Mouse (Mus musculus): Measurements from ENCODE around the gene Mtcl1. TPM values are rescaled to one million over a fixed set of nuclear protein-coding genes. Genes with fewer than 3 reads are reported as not detected.
A peak's percentile ranks its signal among the peaks of the same experiment; 100 is the strongest.

The Mtcl1 gene
- polyA plus RNA-seq, 1 experiment from 2014 or later = 14.3 TPM

DNA sequence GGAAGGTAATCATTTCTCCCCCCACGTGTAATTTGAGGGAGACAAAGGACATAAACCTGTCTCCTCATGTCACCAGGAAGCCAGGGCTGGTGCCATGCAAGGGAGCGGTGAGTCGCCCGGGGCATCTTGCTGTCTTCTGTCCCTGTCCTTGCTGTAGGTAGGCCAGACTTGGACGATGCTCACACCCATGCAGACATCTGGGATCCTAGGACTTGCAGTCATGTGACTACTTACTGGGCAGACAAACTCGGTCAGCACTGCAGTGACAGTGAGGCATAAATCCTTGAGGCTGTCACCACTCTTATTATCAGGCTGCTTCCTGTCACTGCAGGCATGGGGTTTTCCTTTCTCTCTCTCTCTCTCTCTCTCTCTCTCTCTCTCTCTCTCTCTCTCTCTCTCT is 107.9 kb downstream of the Mtcl1 start:
- no peak for DNase-seq
- no peak for ATAC-seq (ENCODE audit: insufficient read depth)
- H3K4me3 ChIP-seq (ENCODE audit: low read depth, low read length) = no peak overlapping the region
- H3K4me1 ChIP-seq (ENCODE audit: insufficient read depth) = no peaks in the 10 kb centered on the region
- H3K9ac ChIP-seq = no peak overlapping the region
- H3K9me3 ChIP-seq (ENCODE audit: low read depth, low read length) = no peaks in the 10 kb centered on the region
- WGBS = 77% methylated on average over 6 of the region's 6 CpGs
- H3K36me3 ChIP-seq (ENCODE audit: insufficient read depth) = peaks cover 25% of the 10 kb centered on the region; the same call in 1 of the 2 replicates
- H3K27ac ChIP-seq (ENCODE audit: low read depth) = no peak overlapping the region
- no peak for TF ChIP-seq CTCF (IDR thresholded peaks at IDR 0.05; ENCODE audit: low read depth)
- no peaks in the 10 kb centered on the region for H3K27me3 ChIP-seq (ENCODE audit: insufficient read depth, low read length)
- H3K4me2 ChIP-seq = no peak overlapping the region

DNA sequence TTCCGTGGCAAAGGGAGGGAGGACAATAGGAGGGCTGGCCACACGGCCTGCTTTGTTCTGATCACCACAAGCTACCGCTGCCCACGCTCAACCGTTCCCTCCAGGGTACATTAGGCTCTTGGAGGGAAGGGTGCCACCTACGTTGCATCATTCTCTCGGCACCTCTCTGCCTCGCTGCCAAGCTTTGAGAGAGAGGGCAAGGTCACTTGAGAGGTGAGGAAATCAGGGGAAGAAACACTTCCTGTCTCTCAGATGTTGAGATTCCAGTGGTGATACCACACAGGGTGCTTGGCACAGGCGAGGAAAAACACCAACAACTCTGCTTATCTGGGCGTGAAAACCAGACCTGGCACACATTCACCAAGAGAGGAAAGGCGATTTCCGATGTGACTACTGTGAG is 108.8 kb downstream of the Mtcl1 start:
- no peaks in the 10 kb centered on the region for H3K4me1 ChIP-seq (ENCODE audit: insufficient read depth)
- ATAC-seq (ENCODE audit: insufficient read depth) = no peak
- H3K27me3 ChIP-seq (ENCODE audit: insufficient read depth, low read length) = no peaks in the 10 kb centered on the region
- H3K4me2 ChIP-seq = no peak overlapping the region
- no peaks in the 10 kb centered on the region for H3K9me3 ChIP-seq (ENCODE audit: low read depth, low read length)
- WGBS = 65% methylated on average over 12 of the region's 12 CpGs
- TF ChIP-seq CTCF (IDR thresholded peaks at IDR 0.05; ENCODE audit: low read depth) = no peak
- H3K27ac ChIP-seq (ENCODE audit: low read depth) = no peak overlapping the region
- peaks cover 25% of the 10 kb centered on the region; the same call in 1 of the 2 replicates for H3K36me3 ChIP-seq (ENCODE audit: insufficient read depth)
- no peak for DNase-seq
- H3K4me3 ChIP-seq (ENCODE audit: low read depth, low read length) = no peak overlapping the region
- H3K9ac ChIP-seq = no peak overlapping the region

DNA sequence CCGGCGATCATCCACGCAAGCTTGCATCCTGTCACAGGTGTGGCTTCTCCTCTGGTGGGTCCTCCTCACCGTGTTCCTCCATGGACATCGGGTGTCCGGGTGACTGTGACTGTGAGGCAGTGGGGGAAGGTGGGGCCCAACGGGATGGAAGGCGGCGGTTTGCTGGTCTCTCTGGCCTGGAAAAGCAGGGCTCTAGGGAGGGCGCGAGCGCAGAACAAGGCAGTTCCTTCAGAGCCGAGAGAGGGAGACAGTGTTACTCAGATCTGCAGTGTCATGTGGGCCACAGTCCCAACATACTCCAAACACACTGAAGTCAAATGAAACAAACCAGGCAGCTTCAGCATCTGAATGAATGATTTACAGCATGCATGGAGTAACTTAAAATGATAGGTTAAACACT is 111.6 kb downstream of the Mtcl1 start:
- Histone ChIP-seq H3K27ac (ENCODE audit: low read depth) (no peak overlapping the region), H3K4me1 (ENCODE audit: insufficient read depth) (no peaks in the 10 kb centered on the region), H3K27me3 (ENCODE audit: insufficient read depth, low read length) (no peaks in the 10 kb centered on the region), H3K9me3 (ENCODE audit: low read depth, low read length) (no peaks in the 10 kb centered on the region), H3K36me3 (ENCODE audit: insufficient read depth) (peaks cover 9% of the 10 kb centered on the region; the same call in 1 of the 2 replicates), H3K4me3 (ENCODE audit: low read depth, low read length) (no peak overlapping the region), H3K9ac (no peak overlapping the region), H3K4me2 (no peak overlapping the region)
- ATAC-seq (ENCODE audit: insufficient read depth) (0 out of 2 replicates have a peak, but pooled peaks have one; percentile 28), DNase-seq (no peak)
- WGBS = 86% methylated on average over 13 of the region's 13 CpGs
- TF ChIP-seq CTCF (IDR thresholded peaks at IDR 0.05; ENCODE audit: low read depth) = no peak

DNA sequence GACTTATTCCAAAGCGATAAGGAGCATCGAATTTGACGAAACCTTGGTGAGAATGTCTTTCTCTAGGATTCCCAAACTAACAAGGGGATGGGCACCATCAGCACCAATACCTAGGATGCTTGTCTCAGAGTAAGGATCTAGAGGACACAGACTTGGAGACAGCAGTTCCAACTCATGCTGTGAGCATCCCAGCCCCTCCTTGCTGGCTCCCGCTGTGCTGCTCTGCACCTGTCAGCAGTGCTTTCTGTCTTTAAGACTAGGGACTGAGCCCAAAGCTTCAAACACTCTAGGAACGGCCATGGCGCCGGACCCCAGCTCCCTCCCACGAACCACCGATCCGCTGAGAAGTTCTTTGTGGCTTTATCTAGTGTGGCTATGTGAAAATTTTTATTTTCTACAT is 114.0 kb downstream of the Mtcl1 start:
- WGBS = 93% methylated on average over 10 of the region's 10 CpGs
- no peak for ATAC-seq (ENCODE audit: insufficient read depth)

DNA sequence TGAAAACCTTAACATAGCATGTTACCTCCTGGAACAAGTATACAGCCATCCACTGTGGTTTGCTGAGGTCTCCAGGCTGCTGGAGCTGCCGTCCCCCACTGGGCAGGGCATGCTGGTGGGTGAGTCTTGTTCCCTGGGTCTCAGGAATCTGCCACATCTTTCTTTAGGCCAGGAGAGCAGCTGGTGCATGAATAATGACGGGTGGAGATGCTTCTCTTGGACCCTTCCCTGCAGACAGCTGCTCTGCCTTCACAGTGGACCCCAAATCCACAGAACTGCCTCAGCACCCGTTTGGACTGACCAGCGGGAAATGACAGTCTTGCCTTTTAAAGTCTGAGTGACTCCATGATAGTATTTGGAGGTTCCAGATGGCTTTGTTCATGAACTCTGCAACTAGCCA is 114.7 kb downstream of the Mtcl1 start:
- H3K9me3 ChIP-seq (ENCODE audit: low read depth, low read length) = no peaks in the 10 kb centered on the region
- WGBS = 60% methylated on average over 4 of the region's 4 CpGs
- no peak overlapping the region for H3K27ac ChIP-seq (ENCODE audit: low read depth)
- H3K4me1 ChIP-seq (ENCODE audit: insufficient read depth) = no peaks in the 10 kb centered on the region
- no peak overlapping the region for H3K9ac ChIP-seq
- 0 out of 2 replicates have a peak, but pooled peaks cover 4% of the 10 kb centered on the region for H3K36me3 ChIP-seq (ENCODE audit: insufficient read depth)
- H3K27me3 ChIP-seq (ENCODE audit: insufficient read depth, low read length) = no peaks in the 10 kb centered on the region
- H3K4me3 ChIP-seq (ENCODE audit: low read depth, low read length) = no peak overlapping the region
- TF ChIP-seq CTCF (IDR thresholded peaks at IDR 0.05; ENCODE audit: low read depth) = no peak
- DNase-seq (no peak), ATAC-seq (ENCODE audit: insufficient read depth) (no peak)
- H3K4me2 ChIP-seq = no peak overlapping the region

More for the DNA sequence above, 114.0 kb downstream of the Mtcl1 start:
- Histone ChIP-seq H3K9me3 (ENCODE audit: low read depth, low read length) (no peaks in the 10 kb centered on the region), H3K4me1 (ENCODE audit: insufficient read depth) (no peaks in the 10 kb centered on the region), H3K4me3 (ENCODE audit: low read depth, low read length) (no peak overlapping the region), H3K36me3 (ENCODE audit: insufficient read depth) (0 out of 2 replicates have a peak, but pooled peaks cover 4% of the 10 kb centered on the region), H3K27me3 (ENCODE audit: insufficient read depth, low read length) (no peaks in the 10 kb centered on the region), H3K4me2 (no peak overlapping the region), H3K9ac (no peak overlapping the region), H3K27ac (ENCODE audit: low read depth) (no peak overlapping the region)
- no peak for TF ChIP-seq CTCF (IDR thresholded peaks at IDR 0.05; ENCODE audit: low read depth)
- DNase-seq = no peak

DNA sequence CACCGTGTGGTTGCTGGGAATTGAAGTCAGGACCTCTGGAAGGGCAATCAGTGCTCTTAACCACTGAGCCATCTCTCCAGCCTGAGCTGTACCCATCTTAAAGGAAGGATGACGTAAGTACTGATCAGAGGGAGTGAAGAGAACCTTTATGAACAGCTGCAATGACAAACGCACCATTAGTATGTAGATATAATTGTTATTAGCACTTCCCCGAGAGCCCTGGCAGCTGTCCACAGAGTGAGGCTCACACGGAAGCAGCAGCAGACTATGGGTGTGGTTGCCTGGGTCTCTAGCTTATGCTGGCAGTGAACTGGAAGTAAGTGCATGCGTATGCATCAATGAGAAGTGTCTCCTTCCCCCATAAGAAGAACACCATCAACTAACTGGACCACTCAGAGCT is 118.3 kb downstream of the Mtcl1 start:
- ATAC-seq (ENCODE audit: insufficient read depth) (no peak), DNase-seq (no peak)
- no peak overlapping the region for H3K27ac ChIP-seq (ENCODE audit: low read depth)
- no peak overlapping the region for H3K9ac ChIP-seq
- H3K9me3 ChIP-seq (ENCODE audit: low read depth, low read length) = no peaks in the 10 kb centered on the region
- no peaks in the 10 kb centered on the region for H3K36me3 ChIP-seq (ENCODE audit: insufficient read depth)
- H3K4me3 ChIP-seq (ENCODE audit: low read depth, low read length) = no peak overlapping the region
- no peak overlapping the region for H3K4me2 ChIP-seq
- H3K4me1 ChIP-seq (ENCODE audit: insufficient read depth) = no peaks in the 10 kb centered on the region
- WGBS = 58% methylated on average over 6 of the region's 6 CpGs
- TF ChIP-seq CTCF (IDR thresholded peaks at IDR 0.05; ENCODE audit: low read depth) = no peak
- H3K27me3 ChIP-seq (ENCODE audit: insufficient read depth, low read length) = no peaks in the 10 kb centered on the region

DNA sequence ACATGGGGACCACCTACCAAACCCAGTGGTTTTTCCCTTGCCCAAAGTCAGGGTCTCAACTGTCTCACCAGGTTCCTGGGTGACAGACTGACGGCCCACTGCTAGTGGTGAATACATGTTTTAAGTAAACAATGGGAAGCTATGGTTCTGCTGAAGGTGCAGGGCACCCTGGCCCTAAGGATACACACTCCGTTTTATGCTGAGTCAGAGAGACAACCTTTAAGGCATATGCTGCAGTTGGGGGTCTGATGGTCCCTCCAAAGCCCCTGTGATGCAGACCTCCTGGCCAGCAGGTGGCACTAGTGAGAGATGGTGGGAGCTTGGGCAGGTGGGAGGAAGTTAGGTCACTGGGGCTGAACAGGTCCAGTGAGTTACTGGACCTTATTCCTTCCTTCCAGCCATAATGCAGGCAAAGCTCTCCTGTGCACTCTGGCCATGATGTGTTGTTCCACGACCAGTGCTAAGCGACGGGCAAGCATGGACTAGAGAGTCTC is 123.0 kb downstream of the Mtcl1 start:
- Histone ChIP-seq H3K4me3 (ENCODE audit: low read depth, low read length) (no peak overlapping the region), H3K9me3 (ENCODE audit: low read depth, low read length) (no peaks in the 10 kb centered on the region), H3K36me3 (ENCODE audit: insufficient read depth) (no peaks in the 10 kb centered on the region), H3K4me1 (ENCODE audit: insufficient read depth) (no peaks in the 10 kb centered on the region), H3K9ac (no peak overlapping the region), H3K27ac (ENCODE audit: low read depth) (no peak overlapping the region), H3K4me2 (no peak overlapping the region), H3K27me3 (ENCODE audit: insufficient read depth, low read length) (no peaks in the 10 kb centered on the region)
- TF ChIP-seq CTCF (IDR thresholded peaks at IDR 0.05; ENCODE audit: low read depth) = peak; percentile 54
- DNase-seq (no peak), ATAC-seq (ENCODE audit: insufficient read depth) (no peak)
- WGBS = 87% methylated on average over 5 of the region's 5 CpGs

DNA sequence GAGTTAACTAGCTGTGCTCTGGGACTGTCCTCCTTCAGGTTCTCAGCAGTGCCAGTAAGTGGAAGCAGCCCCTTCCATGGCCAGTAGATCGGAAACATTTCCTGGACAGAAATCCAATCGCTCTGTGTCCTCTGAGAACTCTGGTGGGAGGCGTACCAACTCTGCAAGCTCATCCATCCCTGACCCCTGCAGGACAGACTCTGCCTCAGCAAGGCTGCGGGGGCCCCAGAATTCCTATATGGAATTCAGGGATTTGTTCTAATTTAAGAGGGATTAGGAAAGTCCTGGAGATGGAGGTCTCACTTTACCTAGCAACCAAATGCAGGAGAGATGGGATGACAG is 123.4 kb downstream of the Mtcl1 start:
- H3K9me3 ChIP-seq (ENCODE audit: low read depth, low read length) = no peaks in the 10 kb centered on the region
- H3K9ac ChIP-seq = no peak overlapping the region
- H3K27me3 ChIP-seq (ENCODE audit: insufficient read depth, low read length) = no peaks in the 10 kb centered on the region
- no peak overlapping the region for H3K27ac ChIP-seq (ENCODE audit: low read depth)
- no peak overlapping the region for H3K4me3 ChIP-seq (ENCODE audit: low read depth, low read length)
- DNase-seq (no peak), ATAC-seq (ENCODE audit: insufficient read depth) (no peak)
- H3K36me3 ChIP-seq (ENCODE audit: insufficient read depth) = no peaks in the 10 kb centered on the region
- TF ChIP-seq CTCF (IDR thresholded peaks at IDR 0.05; ENCODE audit: low read depth) = no peak
- no peaks in the 10 kb centered on the region for H3K4me1 ChIP-seq (ENCODE audit: insufficient read depth)
- 83% methylated on average over 4 of the region's 4 CpGs for WGBS
- no peak overlapping the region for H3K4me2 ChIP-seq

Data from lung, embryonic 14.5 days (tissue).